Mouse (Mus musculus) hindbrain, embryonic 16.5 days (tissue): ENCODE data around the gene Dcaf5. TPM values are rescaled to one million over a fixed set of nuclear protein-coding genes. Genes with fewer than 3 reads are reported as not detected.

Source experiments
- ATAC-seq: fragments of 200-750 bp; cut with Nextera tagmentation; 2 replicates; pipeline ENCODE4 v1.8.0; 2017; ENCODE audit warnings: moderate TSS enrichment, moderate library complexity
- H3K27ac ChIP-seq: fragments of 300-500 bp; sonication (generic); 2 replicates; pipeline ENCODE4 v1.5.1; 2014; ENCODE audit warnings: low read depth, mild to moderate bottlenecking, control low read depth, low read length, moderate library complexity
- H3K27me3 ChIP-seq: fragments of 300-500 bp; sonication (generic); replicated peaks from 2 replicates; pipeline ENCODE4 v1.6.1; 2014; ENCODE audit warnings: low read length; ENCODE audit not compliant: control insufficient read depth, insufficient read depth
- H3K36me3 ChIP-seq: fragments of 300-500 bp; sonication (generic); 2 replicates; pipeline ENCODE4 v1.6.1; 2014; ENCODE audit warnings: mild to moderate bottlenecking, low read length, moderate library complexity, mixed read lengths; ENCODE audit not compliant: control insufficient read depth, insufficient read depth
- H3K4me1 ChIP-seq: fragments of 300-500 bp; sonication (generic); 2 replicates; pipeline ENCODE4 v1.6.1; 2014; ENCODE audit warnings: low read depth, low read length; ENCODE audit not compliant: control insufficient read depth, insufficient read depth
- H3K4me2 ChIP-seq: fragments of 300-500 bp; sonication (generic); 2 replicates; pipeline ENCODE4 v1.6.1; 2014; ENCODE audit warnings: mild to moderate bottlenecking, low read length, control low read depth, moderate library complexity
- H3K4me3 ChIP-seq: fragments of 300-500 bp; sonication (generic); 2 replicates; pipeline ENCODE4 v1.5.1; 2014; ENCODE audit warnings: mild to moderate bottlenecking, low read length, control low read depth, moderate library complexity
- H3K9ac ChIP-seq: fragments of 300-500 bp; sonication (generic); 2 replicates; pipeline ENCODE4 v1.6.1; 2014; ENCODE audit warnings: low read depth, mild to moderate bottlenecking, control low read depth, low read length, moderate library complexity
- H3K9me3 ChIP-seq: fragments of 300-500 bp; sonication (generic); 2 replicates; pipeline ENCODE4 v1.6.1; 2014; ENCODE audit warnings: mild to moderate bottlenecking, low read length, moderate library complexity; ENCODE audit not compliant: control insufficient read depth
- WGBS: fragments of 180-500 bp; shearing (Covaris S2); extraction: QIAGEN DNeasy Blood & Tissue Kit; methylation state at CpG from one replicate; pipeline ENCODE4 v1.1.7; 2014; 5-methylcytosine and 5-hydroxymethylcytosine counted together
- polyA plus RNA-seq: library from polyadenylated mRNA; unstranded; fragments of >200 nt; fragmentation: Nextera tagmentation; extraction: Ambion mirVana; gene quantifications from 2 replicates; pipeline ENCODE4 v1.2.1, GENCODE M21; 2015

The Dcaf5 gene
- polyA plus RNA-seq, 1 experiment from 2014 or later: 19.4 TPM

- Histone ChIP-seq H3K4me1 (no peaks in the 10 kb centered on the region), H3K4me2 (no peak overlapping the region), H3K9me3 (no peaks in the 10 kb centered on the region), H3K27me3 (no peaks in the 10 kb centered on the region), H3K27ac (no peak overlapping the region), H3K9ac (no peak overlapping the region), H3K4me3 (no peak overlapping the region), H3K36me3 (no peaks in the 10 kb centered on the region)
- no peak for ATAC-seq
- 80% methylated on average over 5 of the region's 5 CpGs for WGBS
These were observed 21.6 kb upstream of the Dcaf5 start for GRCm38 (mm10) chr12:80458033-80458432.

- Histone ChIP-seq H3K4me2 (no peak overlapping the region), H3K9ac (no peak overlapping the region), H3K27ac (no peak overlapping the region), H3K4me1 (no peaks in the 10 kb centered on the region), H3K9me3 (no peaks in the 10 kb centered on the region), H3K36me3 (no peaks in the 10 kb centered on the region), H3K4me3 (no peak overlapping the region), H3K27me3 (no peaks in the 10 kb centered on the region)
- ATAC-seq: no peak
- 89% methylated on average over 1 of the region's 1 CpGs for WGBS
These were observed 17.1 kb upstream of the Dcaf5 start for GRCm38 (mm10) chr12:80453506-80453905.

DNA sequence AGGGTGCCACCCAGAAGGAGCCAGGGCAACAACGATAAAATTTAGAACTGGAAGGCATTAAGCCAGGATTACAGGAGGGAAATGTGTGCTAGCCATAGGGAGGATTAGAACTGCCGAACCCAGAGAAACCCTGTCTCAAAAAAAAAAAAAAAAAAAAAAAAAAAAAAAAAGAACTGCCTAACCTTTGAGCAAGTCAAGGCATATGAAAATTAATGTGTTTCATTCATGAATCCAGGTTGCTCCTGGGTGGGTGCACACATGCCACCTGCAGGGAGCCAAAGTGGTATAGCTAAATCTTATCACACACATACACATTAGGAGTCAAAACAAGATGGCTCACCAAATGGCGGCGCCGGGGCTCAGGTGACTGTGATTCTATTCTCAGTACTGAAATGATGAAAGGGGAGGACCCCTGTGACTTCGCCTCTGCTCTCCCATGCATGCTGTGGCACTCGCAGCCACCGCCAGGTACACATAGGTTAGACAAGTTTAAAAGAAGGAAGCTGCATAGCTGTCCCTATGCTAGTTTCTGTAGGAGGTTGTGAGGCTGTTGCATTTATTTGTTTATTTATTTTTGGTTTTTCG is 8.2 kb upstream of the Dcaf5 start:
- no peaks in the 10 kb centered on the region for H3K4me1 ChIP-seq
- H3K4me2 ChIP-seq: no peak overlapping the region
- no peak for ATAC-seq

GRCm38 (mm10) chr12:80440957-80441356 is 4.6 kb upstream of the Dcaf5 start:
- H3K9ac ChIP-seq: no peak overlapping the region
- H3K36me3 ChIP-seq: no peaks in the 10 kb centered on the region
- no peak overlapping the region for H3K4me2 ChIP-seq
- no peak overlapping the region for H3K4me3 ChIP-seq
- no peaks in the 10 kb centered on the region for H3K9me3 ChIP-seq
- no peak for ATAC-seq
- 70% methylated on average over 2 of the region's 2 CpGs for WGBS
- H3K27me3 ChIP-seq: no peaks in the 10 kb centered on the region
- no peak overlapping the region for H3K27ac ChIP-seq
- no peaks in the 10 kb centered on the region for H3K4me1 ChIP-seq

More for the DNA sequence above, 8.2 kb upstream of the Dcaf5 start:
- no peaks in the 10 kb centered on the region for H3K9me3 ChIP-seq
- WGBS: 89% methylated on average over 9 of the region's 9 CpGs
- H3K36me3 ChIP-seq: no peaks in the 10 kb centered on the region
- H3K9ac ChIP-seq: no peak overlapping the region
- H3K27ac ChIP-seq: no peak overlapping the region
- H3K4me3 ChIP-seq: no peak overlapping the region
- no peaks in the 10 kb centered on the region for H3K27me3 ChIP-seq

GRCm38 (mm10) chr12:80437051-80437675 is 762 bp upstream of the Dcaf5 start:
- H3K27ac ChIP-seq: peak overlapping the region; percentile 97

DNA sequence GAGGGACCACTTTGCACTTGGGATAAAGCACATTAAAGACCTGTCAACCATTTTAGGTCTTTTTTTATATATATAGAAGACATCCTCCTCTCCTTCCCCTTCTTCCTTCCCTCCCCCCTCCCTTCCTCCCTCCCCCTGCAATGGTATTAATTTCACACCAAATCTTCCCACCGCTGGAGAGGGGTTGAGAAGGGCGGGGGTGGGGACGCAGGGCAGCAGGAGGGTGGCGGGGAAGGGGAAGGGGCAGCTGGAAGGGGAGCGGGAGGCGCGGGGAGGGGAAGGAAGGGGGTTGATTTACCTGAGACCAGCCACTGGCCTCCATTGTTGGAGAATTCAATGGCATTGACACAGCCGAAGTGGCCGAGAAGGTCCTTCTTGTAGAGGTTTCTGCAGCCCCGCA is 514 bp downstream of the Dcaf5 start:
- Histone ChIP-seq H3K27me3 (no peaks in the 10 kb centered on the region), H3K4me3 (peak overlapping the region; percentile 69), H3K9ac (peak overlapping the region; percentile 84), H3K9me3 (no peaks in the 10 kb centered on the region), H3K36me3 (0 out of 2 replicates have a peak, but pooled peaks cover 2% of the 10 kb centered on the region), H3K4me2 (peak overlapping the region; percentile 51), H3K27ac (peak overlapping the region; percentile 97), H3K4me1 (peaks cover 12% of the 10 kb centered on the region)
- ATAC-seq: peak; percentile 22; the same call in 1 of the 2 replicates
- WGBS: 1% methylated on average over 10 of the region's 10 CpGs

More at GRCm38 (mm10) chr12:80437051-80437675, 762 bp upstream of the Dcaf5 start:
- 0 out of 2 replicates have a peak, but pooled peaks cover 2% of the 10 kb centered on the region for H3K36me3 ChIP-seq
- H3K4me1 ChIP-seq: peaks cover 12% of the 10 kb centered on the region
- peak overlapping the region; percentile 51 for H3K4me2 ChIP-seq
- ATAC-seq: no peak
- 32% methylated on average over 4 of the region's 4 CpGs for WGBS
- H3K4me3 ChIP-seq: peak overlapping the region; percentile 69
- H3K9ac ChIP-seq: peak overlapping the region; percentile 84
- no peaks in the 10 kb centered on the region for H3K9me3 ChIP-seq
- H3K27me3 ChIP-seq: no peaks in the 10 kb centered on the region

DNA sequence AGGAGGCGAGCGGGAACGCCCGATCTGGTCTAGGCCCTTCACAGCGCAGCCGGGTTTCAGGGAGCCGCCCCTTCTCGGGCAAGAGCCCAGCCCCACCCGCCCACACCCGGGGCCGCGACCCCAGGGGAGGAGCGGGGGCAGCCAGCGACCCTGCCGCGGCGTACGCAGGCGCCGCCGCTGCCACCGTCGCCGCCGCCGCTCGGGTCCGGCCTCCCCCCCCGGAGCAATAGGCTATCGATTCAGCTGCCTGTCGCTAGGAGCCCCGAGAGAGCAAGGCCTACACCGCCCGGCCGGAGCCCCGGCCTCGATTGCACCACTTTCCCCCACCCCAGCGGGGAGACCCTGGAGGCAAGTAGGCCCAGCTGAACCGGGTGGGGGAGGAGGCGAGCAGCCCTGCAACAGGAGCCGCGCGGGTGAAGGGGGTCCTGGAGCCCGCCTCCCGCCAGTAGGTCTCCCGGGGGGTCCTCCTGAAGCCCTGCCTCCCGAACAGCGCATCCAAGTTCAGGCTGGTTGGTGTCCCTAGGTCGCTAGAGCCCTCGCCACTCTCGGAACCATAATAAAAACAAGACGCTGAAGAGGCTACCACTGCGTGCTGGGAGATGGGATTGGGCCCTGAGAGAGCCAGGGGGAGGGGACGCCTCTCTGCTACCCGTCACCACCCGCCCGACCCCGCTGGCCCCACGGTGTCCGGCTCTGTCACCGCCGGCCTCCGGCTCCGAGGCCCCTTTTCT is 1.3 kb downstream of the Dcaf5 start:
- no peaks in the 10 kb centered on the region for H3K27me3 ChIP-seq
- no peaks in the 10 kb centered on the region for H3K9me3 ChIP-seq
- H3K9ac ChIP-seq: peak overlapping the region; percentile 84
- peak; percentile 76 for ATAC-seq
- 0% methylated on average over 56 of the region's 64 CpGs for WGBS
- H3K4me1 ChIP-seq: peaks cover 12% of the 10 kb centered on the region
- peak overlapping the region; percentile 97 for H3K27ac ChIP-seq
- H3K36me3 ChIP-seq: 0 out of 2 replicates have a peak, but pooled peaks cover 2% of the 10 kb centered on the region
- H3K4me2 ChIP-seq: peak overlapping the region; percentile 51
- peak overlapping the region; percentile 69 for H3K4me3 ChIP-seq

GRCm38 (mm10) chr12:80434601-80434960 is 1.8 kb downstream of the Dcaf5 start:
- WGBS: 7% methylated on average over 9 of the region's 10 CpGs
- H3K9ac ChIP-seq: peak overlapping the region; percentile 84
- H3K9me3 ChIP-seq: no peaks in the 10 kb centered on the region
- H3K27ac ChIP-seq: peak overlapping the region; percentile 97
- H3K4me3 ChIP-seq: peak overlapping the region; percentile 69
- ATAC-seq: no peak
- H3K4me1 ChIP-seq: peaks cover 12% of the 10 kb centered on the region
- H3K27me3 ChIP-seq: no peaks in the 10 kb centered on the region
- 0 out of 2 replicates have a peak, but pooled peaks cover 2% of the 10 kb centered on the region for H3K36me3 ChIP-seq
- H3K4me2 ChIP-seq: peak overlapping the region; percentile 51

DNA sequence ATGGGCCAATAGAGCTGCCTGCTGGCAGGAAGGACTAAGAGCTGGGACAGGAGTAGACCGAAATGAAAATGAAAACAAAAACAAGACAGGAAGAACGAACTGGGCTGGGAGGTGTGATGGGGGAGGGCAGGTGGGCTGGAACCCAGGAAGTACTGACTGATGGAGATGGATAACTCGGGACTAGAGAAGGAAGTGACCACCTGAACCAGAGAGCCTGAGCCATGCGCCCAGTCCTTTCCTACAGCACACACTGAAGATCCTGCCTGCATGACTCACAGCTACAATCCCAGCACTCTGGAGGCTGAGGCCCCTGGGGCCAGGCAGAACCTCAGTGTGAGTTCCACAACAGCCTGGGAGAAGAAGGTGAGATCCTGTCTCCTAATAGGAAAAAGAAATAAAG is 3.1 kb downstream of the Dcaf5 start:
- Histone ChIP-seq H3K27ac (no peak overlapping the region), H3K4me1 (peaks cover 12% of the 10 kb centered on the region), H3K36me3 (0 out of 2 replicates have a peak, but pooled peaks cover 4% of the 10 kb centered on the region), H3K9ac (peak overlapping the region; percentile 27; the same call in 1 of the 2 replicates), H3K27me3 (no peaks in the 10 kb centered on the region), H3K9me3 (no peaks in the 10 kb centered on the region), H3K4me3 (no peak overlapping the region), H3K4me2 (peak overlapping the region; percentile 17; the same call in 1 of the 2 replicates)
- no peak for ATAC-seq
- WGBS: 75% methylated on average over 4 of the region's 4 CpGs
